Mouse (Mus musculus) spleen, postnatal 4 days (tissue): Measurements from ENCODE around the gene Sord.
A peak's percentile ranks its signal among the peaks of the same experiment; 100 is the strongest.

Experiments used
- DNase-seq, 2 experiments: peaks; one replicate each; pipeline ENCODE4 v3.0.0; 2022; ENCODE audit warnings: low spot score in 2 of 2

The Sord gene

GRCm38 (mm10) chr2:122240735-122241134, 6.2 kb downstream of the Sord start:
- DNase-seq = no peak

- no peak for DNase-seq
Measured at GRCm38 (mm10) chr2:122241226-122241625, 6.7 kb downstream of the Sord start.

- DNase-seq = no peak
Measured at GRCm38 (mm10) chr2:122241935-122242334, 7.4 kb downstream of the Sord start.

GRCm38 (mm10) chr2:122243671-122244131, 9.2 kb downstream of the Sord start:
- DNase-seq = peak; percentile 65 to 81

GRCm38 (mm10) chr2:122247786-122248185, 13.2 kb downstream of the Sord start:
- DNase-seq = no peak

- no peak for DNase-seq
Measured at GRCm38 (mm10) chr2:122255997-122256396, 21.4 kb downstream of the Sord start.

- no peak for DNase-seq
Measured at GRCm38 (mm10) chr2:122260729-122261128, 26.2 kb downstream of the Sord start.

- no peak for DNase-seq
Measured at GRCm38 (mm10) chr2:122264690-122265089, 30.1 kb downstream of the Sord start.

GRCm38 (mm10) chr2:122266407-122267193, 32.1 kb downstream of the Sord start:
- DNase-seq = no peak

GRCm38 (mm10) chr2:122278769-122279168, 44.2 kb downstream of the Sord start:
- DNase-seq = no peak

GRCm38 (mm10) chr2:122284091-122284490, 49.5 kb downstream of the Sord start:
- no peak for DNase-seq

- DNase-seq = no peak
Measured at GRCm38 (mm10) chr2:122286137-122286536, 51.6 kb downstream of the Sord start.

- DNase-seq = no peak
Measured at GRCm38 (mm10) chr2:122294916-122295315, 60.4 kb downstream of the Sord start.

GRCm38 (mm10) chr2:122297271-122298095, 62.9 kb downstream of the Sord start:
- no peak for DNase-seq

- DNase-seq = no peak
Measured at GRCm38 (mm10) chr2:122298096-122298499, 63.5 kb downstream of the Sord start, which contains the start of gene Duox2. TSS of gene Duox2 (minus strand) at chr2:122298449.

GRCm38 (mm10) chr2:122298596-122299490, 64.3 kb downstream of the Sord start, which contains the start of gene Duoxa2:
TSS of gene Duoxa2 (plus strand) at chr2:122298900.
- no peak for DNase-seq

- no peak for DNase-seq
Measured at GRCm38 (mm10) chr2:122299911-122300655, 65.5 kb downstream of the Sord start.

GRCm38 (mm10) chr2:122300656-122301020, 66.1 kb downstream of the Sord start:
- no peak for DNase-seq

- no peak for DNase-seq
Measured at GRCm38 (mm10) chr2:122301081-122301920, 66.8 kb downstream of the Sord start.
